Mouse (Mus musculus) urinary bladder, adult 2 months (tissue): ENCODE results near the gene Zscan21. TPM values are rescaled to one million over a fixed set of nuclear protein-coding genes. Genes with fewer than 3 reads are reported as not detected.

ENCODE experiments used
- polyA plus RNA-seq: library from polyadenylated mRNA; depleted of rRNA; stranded (reverse); fragments of >200 nt; gene quantifications from 2 replicates; pipeline ENCODE4 v1.2.3, GENCODE M21; 2012; rRNA removed

The Zscan21 gene
- polyA plus RNA-seq, 1 experiment, result 24.9 TPM

Other genes with a start within 250 kb of the Zscan21 start
- 3.2 and 4.2 TPM in 2 replicates for gene Pilrb2, start 245.1 kb upstream of the Zscan21 start, polyA plus RNA-seq
- 0.56 TPM in 2 replicates for gene Cyp3a13, start 195.3 kb upstream of the Zscan21 start, polyA plus RNA-seq
- gene Gjc3, start 153.8 kb upstream of the Zscan21 start, polyA plus RNA-seq, result 1.0 and 1.5 TPM in 2 replicates
- gene Azgp1, start 135.4 kb upstream of the Zscan21 start, polyA plus RNA-seq, result 2.1 and 2.9 TPM in 2 replicates
- not detected in 2 replicates for gene Smok3a, start 95.6 kb upstream of the Zscan21 start, polyA plus RNA-seq
- not detected in 2 replicates for gene Smok3b, start 95.5 kb upstream of the Zscan21 start, polyA plus RNA-seq
- gene Smok3c, start 63.7 kb upstream of the Zscan21 start, polyA plus RNA-seq, result not detected in 2 replicates
- gene Zkscan1, start 31.8 kb upstream of the Zscan21 start, polyA plus RNA-seq, result 10.2 and 13.2 TPM in 2 replicates
- 5.2 and 6.0 TPM in 2 replicates for gene Zfp113, start 38.8 kb downstream of the Zscan21 start, polyA plus RNA-seq
- gene Cops6, start 44.2 kb downstream of the Zscan21 start, polyA plus RNA-seq, result 104 and 109 TPM in 2 replicates
- 29.6 and 31.1 TPM in 2 replicates for gene Ap4m1, start 55.1 kb downstream of the Zscan21 start, polyA plus RNA-seq
- gene Mcm7, start 55.5 kb downstream of the Zscan21 start, polyA plus RNA-seq, result 26.9 and 29.7 TPM in 2 replicates
- 39.4 and 47.3 TPM in 2 replicates for gene Taf6, start 70.5 kb downstream of the Zscan21 start, polyA plus RNA-seq
- gene Cnpy4, start 70.6 kb downstream of the Zscan21 start, polyA plus RNA-seq, result 22.1 and 24.2 TPM in 2 replicates
- 5.3 and 5.8 TPM in 2 replicates for gene Mblac1, start 77.4 kb downstream of the Zscan21 start, polyA plus RNA-seq
- gene Nxpe5, start 109.0 kb downstream of the Zscan21 start, polyA plus RNA-seq, result 1.4 and 1.6 TPM in 2 replicates
- gene Lamtor4, start 138.6 kb downstream of the Zscan21 start, polyA plus RNA-seq, result 121 and 136 TPM in 2 replicates
- 33.8 and 42.4 TPM in 2 replicates for gene BC037034, start 147.1 kb downstream of the Zscan21 start, polyA plus RNA-seq
- 1.7 and 2.1 TPM in 2 replicates for gene Gal3st4, start 155.9 kb downstream of the Zscan21 start, polyA plus RNA-seq
- 0.01 TPM in 1 of 2 replicates, not detected in the other for gene Gm43720, start 163.1 kb downstream of the Zscan21 start, polyA plus RNA-seq
- gene Gpc2, start 163.1 kb downstream of the Zscan21 start, polyA plus RNA-seq, result 15.4 and 21.8 TPM in 2 replicates
- 2.8 and 3.3 TPM in 2 replicates for gene Stag3, start 163.3 kb downstream of the Zscan21 start, polyA plus RNA-seq
- gene Pvrig, start 225.1 kb downstream of the Zscan21 start, polyA plus RNA-seq, result 0.28 and 0.29 TPM in 2 replicates